Mouse (Mus musculus) embryonic facial prominence, embryonic 15.5 days (tissue): Measurements from ENCODE around the gene Cd63. TPM values are rescaled to one million over a fixed set of nuclear protein-coding genes. Genes with fewer than 3 reads are reported as not detected.

Experiments
- ATAC-seq: fragments of 200-750 bp; cut with Nextera tagmentation; 2 replicates; pipeline ENCODE4 v1.8.0; 2017; ENCODE audit warnings: low read depth, moderate TSS enrichment; ENCODE audit not compliant: insufficient number of reproducible peaks, low FRiP score, low TSS enrichment
- H3K27ac ChIP-seq: fragments of 300-500 bp; sonication (generic); replicated peaks from 2 replicates; pipeline ENCODE4 v1.5.1; 2015; ENCODE audit warnings: mild to moderate bottlenecking, inconsistent platforms
- H3K27me3 ChIP-seq: fragments of 300-500 bp; sonication (generic); 2 replicates; pipeline ENCODE4 v1.6.1; 2015; ENCODE audit warnings: inconsistent platforms
- H3K36me3 ChIP-seq: fragments of 300-500 bp; sonication (generic); 2 replicates; pipeline ENCODE4 v1.6.1; 2015; ENCODE audit warnings: mild to moderate bottlenecking, inconsistent platforms
- H3K4me1 ChIP-seq: fragments of 300-500 bp; sonication (generic); 2 replicates; pipeline ENCODE4 v1.6.1; 2015; ENCODE audit warnings: inconsistent platforms
- H3K4me2 ChIP-seq: fragments of 300-500 bp; sonication (generic); replicated peaks from 2 replicates; pipeline ENCODE4 v1.6.1; 2015; ENCODE audit warnings: mild to moderate bottlenecking, inconsistent platforms
- H3K4me3 ChIP-seq: fragments of 300-500 bp; sonication (generic); replicated peaks from 2 replicates; pipeline ENCODE4 v1.5.1; 2015; ENCODE audit warnings: mild to moderate bottlenecking, inconsistent platforms
- H3K9ac ChIP-seq: fragments of 300-500 bp; sonication (generic); 2 replicates; pipeline ENCODE4 v1.6.1; 2015; ENCODE audit warnings: inconsistent platforms
- H3K9me3 ChIP-seq: fragments of 300-500 bp; sonication (generic); replicated peaks from 2 replicates; pipeline ENCODE4 v1.6.1; 2016; ENCODE audit warnings: inconsistent platforms
- whole genome bisulfite sequencing: fragments of 180-500 bp; shearing (Covaris S2); methylation state at CpG from one replicate; pipeline ENCODE4 v1.1.7; 2015; 5-methylcytosine and 5-hydroxymethylcytosine counted together
- polyA plus RNA-seq: library from polyadenylated mRNA; unstranded; fragments of >200 nt; fragmentation: Nextera tagmentation; extraction: Ambion mirVana; gene quantifications from 2 replicates; pipeline ENCODE4 v1.2.1, GENCODE M21; 2015

Gene Cd63
- polyA plus RNA-seq, 1 experiment from 2014 or later: 1,010 TPM

GRCm38 (mm10) chr10:128908778-128909448 is 8.1 kb downstream of the Cd63 start:
- H3K27me3 ChIP-seq: no peaks in the 10 kb centered on the region
- WGBS: 61% methylated on average over 13 of the region's 13 CpGs
- H3K9ac ChIP-seq: peak overlapping the region; percentile 95
- no peaks in the 10 kb centered on the region for H3K9me3 ChIP-seq
- H3K4me2 ChIP-seq: peak overlapping the region; percentile 84
- peak overlapping the region; percentile 98 for H3K27ac ChIP-seq
- H3K36me3 ChIP-seq: peaks cover 9% of the 10 kb centered on the region
- H3K4me1 ChIP-seq: peaks cover 40% of the 10 kb centered on the region
- ATAC-seq: no peak
- H3K4me3 ChIP-seq: peak overlapping the region; percentile 92

- peak; percentile 89 for ATAC-seq
- Histone ChIP-seq H3K9ac (peak overlapping the region; percentile 95), H3K4me2 (peak overlapping the region; percentile 84), H3K27me3 (no peaks in the 10 kb centered on the region), H3K4me3 (peak overlapping the region; percentile 92), H3K9me3 (no peaks in the 10 kb centered on the region), H3K4me1 (peaks cover 43% of the 10 kb centered on the region), H3K27ac (peak overlapping the region; percentile 98), H3K36me3 (peaks cover 16% of the 10 kb centered on the region)
- 3% methylated on average over 34 of the region's 41 CpGs for WGBS
Observed at GRCm38 (mm10) chr10:128909567-128910028, 8.8 kb downstream of the Cd63 start.

DNA sequence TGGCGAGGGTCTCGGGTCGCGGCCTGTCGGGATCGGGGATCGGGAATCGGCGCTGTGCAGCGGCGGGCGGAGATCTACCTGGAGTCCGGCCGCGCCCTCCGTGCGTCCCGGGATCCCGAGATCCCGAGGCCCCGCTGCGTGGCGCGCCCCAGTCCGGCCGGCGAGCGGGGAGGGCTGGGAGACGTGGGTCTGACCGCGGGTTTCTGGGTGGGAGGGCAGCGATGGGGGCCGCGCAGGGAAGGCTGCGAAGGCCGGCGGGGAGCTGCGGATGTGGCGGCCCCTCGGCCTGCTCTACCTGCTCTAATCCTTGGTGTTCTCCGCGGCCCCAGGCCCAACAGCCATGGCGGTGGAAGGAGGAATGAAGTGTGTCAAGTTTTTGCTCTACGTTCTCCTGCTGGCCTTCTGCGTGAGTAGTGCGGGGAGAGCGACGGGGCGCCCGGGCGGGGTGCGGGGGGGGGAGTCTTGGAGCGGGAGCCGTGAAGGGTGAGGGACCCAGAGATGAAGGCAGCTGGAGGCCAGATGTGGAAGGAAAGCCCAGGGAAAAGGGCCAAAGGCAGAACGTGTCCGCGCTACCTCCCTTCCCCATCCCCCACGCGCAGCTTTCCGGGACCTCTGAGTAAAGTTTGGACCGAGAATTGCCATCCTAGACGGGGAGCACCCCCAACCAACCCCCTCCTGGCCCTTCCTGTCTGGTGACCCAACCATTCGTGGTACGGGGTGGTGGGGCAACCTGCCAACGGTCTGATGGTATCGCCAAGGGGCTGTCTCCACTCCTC is 9.5 kb downstream of the Cd63 start:
- Histone ChIP-seq H3K36me3 (peaks cover 22% of the 10 kb centered on the region), H3K4me2 (peak overlapping the region; percentile 84), H3K9me3 (no peaks in the 10 kb centered on the region), H3K9ac (peak overlapping the region; percentile 95), H3K4me1 (peaks cover 43% of the 10 kb centered on the region), H3K4me3 (peak overlapping the region; percentile 92), H3K27me3 (no peaks in the 10 kb centered on the region), H3K27ac (peak overlapping the region; percentile 98)
- WGBS: under 1% methylated on average over 66 of the region's 66 CpGs
- ATAC-seq: peak; percentile 45

- peaks cover 31% of the 10 kb centered on the region for H3K36me3 ChIP-seq
- 90% methylated on average over 6 of the region's 6 CpGs for WGBS
Observed at GRCm38 (mm10) chr10:128911430-128911829, 10.6 kb downstream of the Cd63 start.

DNA sequence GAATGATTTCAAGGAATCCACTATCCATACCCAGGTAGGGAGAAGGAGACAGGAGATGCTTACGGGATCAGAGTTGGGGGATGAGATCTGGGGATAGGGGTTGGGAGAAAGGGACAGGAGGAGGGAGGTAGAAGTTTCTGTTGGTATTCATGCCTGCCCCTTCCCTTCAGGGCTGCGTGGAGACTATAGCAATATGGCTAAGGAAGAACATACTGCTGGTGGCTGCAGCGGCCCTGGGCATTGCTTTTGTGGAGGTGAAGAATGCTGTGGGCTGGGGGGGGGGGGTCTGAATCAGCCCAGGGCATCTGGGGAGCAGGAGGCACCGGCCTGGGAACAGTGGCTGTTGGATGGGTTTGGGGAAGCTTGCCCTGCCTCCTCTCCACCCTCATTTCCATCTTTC is 11.5 kb downstream of the Cd63 start:
- Histone ChIP-seq H3K27ac (no peak overlapping the region), H3K4me1 (peaks cover 43% of the 10 kb centered on the region), H3K4me3 (no peak overlapping the region), H3K9me3 (no peaks in the 10 kb centered on the region), H3K9ac (no peak overlapping the region), H3K4me2 (peak overlapping the region; percentile 84; the same call in 1 of the 2 replicates), H3K27me3 (no peaks in the 10 kb centered on the region), H3K36me3 (peaks cover 39% of the 10 kb centered on the region)
- WGBS: 72% methylated on average over 4 of the region's 4 CpGs
- ATAC-seq: no peak

More at GRCm38 (mm10) chr10:128911430-128911829, 10.6 kb downstream of the Cd63 start:
- peak overlapping the region; percentile 98; the same call in 1 of the 2 replicates for H3K27ac ChIP-seq
- no peaks in the 10 kb centered on the region for H3K9me3 ChIP-seq
- H3K4me2 ChIP-seq: peak overlapping the region; percentile 84
- H3K4me1 ChIP-seq: peaks cover 43% of the 10 kb centered on the region
- no peak for ATAC-seq
- no peak overlapping the region for H3K9ac ChIP-seq
- peak overlapping the region; percentile 92 for H3K4me3 ChIP-seq
- no peaks in the 10 kb centered on the region for H3K27me3 ChIP-seq

DNA sequence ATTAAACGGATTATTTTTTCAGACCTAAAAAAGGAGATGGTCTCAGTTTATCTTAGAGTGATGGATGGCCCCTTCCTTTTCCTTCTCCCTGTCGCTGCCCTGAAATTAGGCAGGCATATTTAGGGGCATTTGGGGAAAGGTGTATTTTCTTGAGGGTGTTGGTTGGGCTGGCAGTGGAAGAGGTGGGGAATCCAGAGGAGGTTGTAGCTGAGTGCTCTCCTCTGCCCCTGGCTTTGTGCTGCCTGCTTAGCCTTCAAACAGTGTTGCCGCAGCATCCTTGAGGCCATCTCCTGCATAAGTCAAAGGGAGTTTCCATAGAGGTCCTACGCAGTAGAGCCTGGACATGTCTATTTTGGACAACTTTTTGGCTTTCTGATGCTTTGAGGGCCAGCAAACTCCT is 12.0 kb downstream of the Cd63 start:
- H3K9ac ChIP-seq: no peak overlapping the region
- H3K36me3 ChIP-seq: peaks cover 44% of the 10 kb centered on the region
- H3K4me2 ChIP-seq: 0 out of 2 replicates have a peak overlapping the region, but pooled peaks have one; percentile 84
- H3K9me3 ChIP-seq: no peaks in the 10 kb centered on the region
- no peaks in the 10 kb centered on the region for H3K27me3 ChIP-seq
- peak overlapping the region; percentile 52; the same call in 1 of the 2 replicates for H3K27ac ChIP-seq
- 74% methylated on average over 4 of the region's 4 CpGs for WGBS
- ATAC-seq: no peak
- no peak overlapping the region for H3K4me3 ChIP-seq
- peaks cover 45% of the 10 kb centered on the region for H3K4me1 ChIP-seq

GRCm38 (mm10) chr10:128913219-128913618 is 12.4 kb downstream of the Cd63 start:
- H3K4me3 ChIP-seq: no peak overlapping the region
- ATAC-seq: no peak
- H3K27ac ChIP-seq: peak overlapping the region; percentile 52; the same call in 1 of the 2 replicates
- 7% methylated on average over 5 of the region's 5 CpGs for WGBS
- no peak overlapping the region for H3K4me2 ChIP-seq
- no peaks in the 10 kb centered on the region for H3K27me3 ChIP-seq
- peaks cover 48% of the 10 kb centered on the region for H3K36me3 ChIP-seq
- peaks cover 45% of the 10 kb centered on the region for H3K4me1 ChIP-seq
- no peak overlapping the region for H3K9ac ChIP-seq
- H3K9me3 ChIP-seq: no peaks in the 10 kb centered on the region

DNA sequence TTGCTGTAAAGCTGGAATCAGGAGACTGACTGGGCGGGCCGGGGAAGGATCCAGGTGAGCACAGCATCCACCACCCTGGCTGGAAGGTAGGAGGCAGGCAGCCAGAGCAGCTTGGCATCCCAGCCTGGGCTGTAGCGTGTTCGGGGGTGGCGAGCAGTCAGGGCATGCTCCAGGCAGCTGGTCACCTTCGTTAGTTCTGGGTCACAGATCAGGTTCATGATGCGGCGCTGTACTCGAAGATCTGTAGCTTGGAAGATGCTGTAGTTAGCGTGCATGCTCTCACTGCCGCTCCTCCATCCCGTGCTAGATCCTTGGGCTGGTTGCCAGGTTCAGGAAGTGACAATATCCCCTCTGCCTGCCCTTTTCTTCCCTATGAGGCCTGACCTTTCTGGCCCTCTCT is 12.9 kb downstream of the Cd63 start:
- no peak overlapping the region for H3K27ac ChIP-seq
- H3K36me3 ChIP-seq: peaks cover 51% of the 10 kb centered on the region
- no peak for ATAC-seq
- H3K4me1 ChIP-seq: peaks cover 45% of the 10 kb centered on the region
- no peak overlapping the region for H3K4me2 ChIP-seq
- no peaks in the 10 kb centered on the region for H3K27me3 ChIP-seq
- H3K9ac ChIP-seq: no peak overlapping the region
- H3K4me3 ChIP-seq: no peak overlapping the region
- no peaks in the 10 kb centered on the region for H3K9me3 ChIP-seq
- 87% methylated on average over 12 of the region's 12 CpGs for whole genome bisulfite sequencing

GRCm38 (mm10) chr10:128915550-128915949 is 14.8 kb downstream of the Cd63 start:
- Histone ChIP-seq H3K9me3 (no peaks in the 10 kb centered on the region), H3K27ac (no peak overlapping the region), H3K4me2 (no peak overlapping the region), H3K27me3 (no peaks in the 10 kb centered on the region), H3K4me3 (no peak overlapping the region), H3K9ac (no peak overlapping the region), H3K36me3 (peaks cover 51% of the 10 kb centered on the region), H3K4me1 (peaks cover 52% of the 10 kb centered on the region)
- ATAC-seq: no peak
- 81% methylated on average over 2 of the region's 2 CpGs for WGBS

DNA sequence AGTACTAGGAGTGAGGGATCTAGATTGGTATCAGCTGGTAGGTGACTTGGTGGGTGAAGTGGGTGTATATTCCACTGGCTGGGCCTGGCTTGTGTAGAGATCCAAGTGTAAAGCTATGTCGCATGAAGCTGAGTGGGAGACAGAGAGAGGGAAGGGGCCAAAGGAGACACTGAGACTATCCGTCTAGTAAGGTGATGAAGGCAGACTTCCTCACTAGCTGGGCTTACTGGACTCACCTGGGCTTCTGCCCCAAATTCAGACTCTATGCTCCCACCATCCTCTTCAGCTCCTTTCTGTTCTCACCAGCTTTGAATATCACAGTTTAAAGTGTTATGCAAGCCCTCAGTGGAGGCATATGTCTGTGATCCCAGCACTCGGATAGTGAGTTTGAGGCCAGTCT is 15.9 kb downstream of the Cd63 start:
- no peak overlapping the region for H3K4me2 ChIP-seq
- no peak overlapping the region for H3K27ac ChIP-seq
- H3K9ac ChIP-seq: no peak overlapping the region
- no peaks in the 10 kb centered on the region for H3K27me3 ChIP-seq
- ATAC-seq: no peak
- H3K36me3 ChIP-seq: peaks cover 51% of the 10 kb centered on the region
- H3K9me3 ChIP-seq: no peaks in the 10 kb centered on the region
- no peak overlapping the region for H3K4me3 ChIP-seq
- 87% methylated on average over 3 of the region's 3 CpGs for WGBS
- peaks cover 55% of the 10 kb centered on the region for H3K4me1 ChIP-seq

GRCm38 (mm10) chr10:128917400-128917799 is 16.6 kb downstream of the Cd63 start:
- Histone ChIP-seq H3K27ac (no peak overlapping the region), H3K9me3 (no peaks in the 10 kb centered on the region), H3K36me3 (peaks cover 51% of the 10 kb centered on the region), H3K4me3 (no peak overlapping the region), H3K4me1 (peaks cover 55% of the 10 kb centered on the region), H3K27me3 (no peaks in the 10 kb centered on the region), H3K4me2 (no peak overlapping the region), H3K9ac (no peak overlapping the region)
- ATAC-seq: no peak
- 87% methylated on average over 6 of the region's 6 CpGs for WGBS
